Mouse (Mus musculus): Measurements from ENCODE around the gene Trmt5. TPM values are rescaled to one million over a fixed set of nuclear protein-coding genes. Genes with fewer than 3 reads are reported as not detected.

Trmt5 gene
- polyA plus RNA-seq, 1 experiment from 2014 or later, result 17.6 TPM

DNA sequence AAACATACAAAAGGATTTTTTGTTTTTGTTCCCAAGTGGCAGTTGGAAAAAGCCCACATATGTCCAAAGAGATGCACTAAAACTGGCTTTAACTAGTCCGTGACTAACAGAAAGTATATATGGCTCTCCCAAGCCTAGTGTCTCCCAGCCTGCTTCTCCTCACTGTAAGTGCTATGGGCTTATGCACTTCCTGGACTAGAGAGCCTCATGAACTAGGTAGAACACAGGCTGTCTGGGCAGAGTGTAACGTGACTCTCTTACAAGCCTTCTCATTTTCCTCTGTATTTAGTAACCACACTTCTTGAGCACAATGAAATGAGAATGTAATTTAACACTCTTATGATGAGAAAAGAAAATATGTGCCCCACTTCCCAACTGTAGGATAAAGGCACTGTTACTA lies 22.2 kb upstream of the Trmt5 start:
- 61% methylated on average over 2 of the region's 2 CpGs for WGBS
- Histone ChIP-seq H3K36me3 (no peaks in the 10 kb centered on the region), H3K4me3 (replicated peaks) (no peak overlapping the region), H3K4me1 (no peaks in the 10 kb centered on the region), H3K27me3 (replicated peaks) (no peaks in the 10 kb centered on the region), H3K4me2 (no peak overlapping the region), H3K9me3 (no peaks in the 10 kb centered on the region), H3K27ac (no peak overlapping the region), H3K9ac (no peak overlapping the region)
- no peak for ATAC-seq (ENCODE audit: insufficient read depth, low FRiP score, low read depth)

GRCm38 (mm10) chr12:73307750-73308149 lies 21.2 kb upstream of the Trmt5 start:
- Histone ChIP-seq H3K9ac (no peak overlapping the region), H3K27ac (no peak overlapping the region), H3K4me3 (replicated peaks) (no peak overlapping the region), H3K36me3 (no peaks in the 10 kb centered on the region), H3K4me2 (no peak overlapping the region), H3K9me3 (no peaks in the 10 kb centered on the region), H3K27me3 (replicated peaks) (no peaks in the 10 kb centered on the region), H3K4me1 (no peaks in the 10 kb centered on the region)
- WGBS, result 81% methylated on average over 4 of the region's 4 CpGs
- no peak for ATAC-seq (ENCODE audit: insufficient read depth, low FRiP score, low read depth)

DNA sequence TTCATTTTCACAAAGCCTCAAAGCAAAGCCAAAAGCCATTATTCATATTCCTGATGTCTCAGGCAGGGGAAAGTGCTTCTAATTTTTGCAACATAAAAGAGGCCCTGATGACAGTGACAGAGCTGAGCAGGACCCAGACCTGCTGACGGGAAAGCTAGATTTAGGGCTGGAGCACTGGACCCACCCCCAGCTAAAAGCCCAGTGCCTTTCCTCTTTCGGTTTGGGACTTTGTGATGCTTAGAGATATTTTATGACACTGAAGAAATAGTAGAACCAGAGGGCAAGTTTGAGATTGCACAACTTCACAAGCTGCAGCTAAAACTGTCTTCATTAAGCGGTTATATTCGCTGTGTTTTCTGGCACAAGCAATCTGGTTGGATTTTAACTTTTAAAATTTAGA lies 18.1 kb upstream of the Trmt5 start:
- no peak for ATAC-seq (ENCODE audit: insufficient read depth, low FRiP score, low read depth)
- Histone ChIP-seq H3K4me1 (no peaks in the 10 kb centered on the region), H3K27me3 (replicated peaks) (no peaks in the 10 kb centered on the region), H3K36me3 (no peaks in the 10 kb centered on the region), H3K4me2 (no peak overlapping the region), H3K9me3 (no peaks in the 10 kb centered on the region), H3K27ac (no peak overlapping the region), H3K9ac (no peak overlapping the region), H3K4me3 (replicated peaks) (no peak overlapping the region)
- WGBS, result 64% methylated on average over 4 of the region's 4 CpGs

DNA sequence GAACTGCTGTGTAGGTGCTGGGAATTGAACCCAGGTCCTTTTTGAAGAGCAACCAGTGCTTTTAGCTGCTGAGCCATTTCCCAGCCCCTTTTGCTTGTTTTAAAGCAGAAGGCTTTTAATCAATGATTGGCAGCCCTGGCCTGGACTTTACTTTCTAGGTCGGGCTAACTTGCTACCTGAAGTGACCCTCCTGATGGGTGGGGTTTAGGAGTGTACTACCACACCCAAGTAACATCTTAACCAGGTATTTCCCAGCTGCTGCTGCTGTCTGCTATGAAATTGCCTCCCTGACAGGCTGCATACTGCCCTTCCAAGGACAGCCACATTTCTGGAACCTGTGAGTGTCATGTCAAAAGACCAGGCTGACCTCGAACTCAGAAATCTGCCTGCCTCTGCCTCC lies 14.0 kb upstream of the Trmt5 start:
- Histone ChIP-seq H3K36me3 (no peaks in the 10 kb centered on the region), H3K4me3 (replicated peaks) (no peak overlapping the region), H3K4me1 (no peaks in the 10 kb centered on the region), H3K4me2 (no peak overlapping the region), H3K9me3 (no peaks in the 10 kb centered on the region), H3K9ac (no peak overlapping the region), H3K27me3 (replicated peaks) (no peaks in the 10 kb centered on the region), H3K27ac (no peak overlapping the region)
- WGBS, result 82% methylated on average over 2 of the region's 2 CpGs
- no peak for ATAC-seq (ENCODE audit: insufficient read depth, low FRiP score, low read depth)

- 90% methylated on average over 5 of the region's 5 CpGs for WGBS
- Histone ChIP-seq H3K36me3 (no peaks in the 10 kb centered on the region), H3K9me3 (no peaks in the 10 kb centered on the region), H3K9ac (no peak overlapping the region), H3K4me2 (no peak overlapping the region), H3K27me3 (replicated peaks) (no peaks in the 10 kb centered on the region), H3K4me1 (no peaks in the 10 kb centered on the region), H3K4me3 (replicated peaks) (no peak overlapping the region), H3K27ac (no peak overlapping the region)
- no peak for ATAC-seq (ENCODE audit: insufficient read depth, low FRiP score, low read depth)
Measured at GRCm38 (mm10) chr12:73298621-73299020, 12.1 kb upstream of the Trmt5 start.

GRCm38 (mm10) chr12:73295505-73296140 lies 9.1 kb upstream of the Trmt5 start:
- no peak overlapping the region for H3K4me3 ChIP-seq (replicated peaks)
- no peaks in the 10 kb centered on the region for H3K9me3 ChIP-seq
- 62% methylated on average over 11 of the region's 11 CpGs for WGBS
- H3K36me3 ChIP-seq, result no peaks in the 10 kb centered on the region
- no peak for ATAC-seq (ENCODE audit: insufficient read depth, low FRiP score, low read depth)
- H3K4me1 ChIP-seq, result no peaks in the 10 kb centered on the region
- H3K4me2 ChIP-seq, result no peak overlapping the region
- H3K27ac ChIP-seq, result no peak overlapping the region
- H3K9ac ChIP-seq, result no peak overlapping the region
- H3K27me3 ChIP-seq (replicated peaks), result no peaks in the 10 kb centered on the region

- Histone ChIP-seq H3K27ac (no peak overlapping the region), H3K4me3 (replicated peaks) (no peak overlapping the region), H3K4me1 (no peaks in the 10 kb centered on the region), H3K27me3 (replicated peaks) (no peaks in the 10 kb centered on the region), H3K9ac (no peak overlapping the region), H3K9me3 (no peaks in the 10 kb centered on the region), H3K4me2 (no peak overlapping the region), H3K36me3 (no peaks in the 10 kb centered on the region)
- ATAC-seq (ENCODE audit: insufficient read depth, low FRiP score, low read depth), result no peak
Measured at GRCm38 (mm10) chr12:73294884-73295283, 8.4 kb upstream of the Trmt5 start.

- 92% methylated on average over 3 of the region's 3 CpGs for WGBS
- Histone ChIP-seq H3K27ac (no peak overlapping the region), H3K4me2 (no peak overlapping the region), H3K9ac (no peak overlapping the region), H3K4me1 (peaks cover 5% of the 10 kb centered on the region), H3K36me3 (no peaks in the 10 kb centered on the region), H3K9me3 (no peaks in the 10 kb centered on the region), H3K27me3 (replicated peaks) (no peaks in the 10 kb centered on the region), H3K4me3 (replicated peaks) (no peak overlapping the region)
- ATAC-seq (ENCODE audit: insufficient read depth, low FRiP score, low read depth), result no peak
Measured at GRCm38 (mm10) chr12:73288626-73289025, 2.1 kb upstream of the Trmt5 start.

DNA sequence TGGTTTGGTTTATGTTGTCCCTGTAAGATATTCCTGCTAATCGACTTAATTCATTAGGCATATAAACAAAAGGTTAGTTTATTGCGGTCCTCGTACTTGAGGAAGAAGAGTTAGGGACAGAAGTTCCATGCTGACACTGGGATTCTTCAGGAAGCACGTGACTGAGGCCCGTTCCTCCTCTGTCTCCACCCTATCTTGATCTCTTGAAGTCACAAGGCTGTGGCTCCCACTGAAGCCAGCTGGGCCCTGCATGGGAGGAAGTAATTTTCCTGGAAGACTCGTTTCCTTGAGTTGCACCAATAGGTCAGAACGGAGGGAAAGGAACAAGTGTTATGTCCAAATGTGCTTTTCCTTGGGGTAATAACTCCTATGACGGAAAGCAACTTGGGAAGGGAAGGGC lies 1.1 kb upstream of the Trmt5 start:
- peak overlapping the region; percentile 70 for H3K4me3 ChIP-seq (replicated peaks)
- H3K27me3 ChIP-seq (replicated peaks), result no peaks in the 10 kb centered on the region
- no peak overlapping the region for H3K27ac ChIP-seq
- peaks cover 5% of the 10 kb centered on the region for H3K4me1 ChIP-seq
- H3K9me3 ChIP-seq, result no peaks in the 10 kb centered on the region
- WGBS, result 68% methylated on average over 8 of the region's 8 CpGs
- H3K9ac ChIP-seq, result no peak overlapping the region
- no peak for ATAC-seq (ENCODE audit: insufficient read depth, low FRiP score, low read depth)
- H3K4me2 ChIP-seq, result peak overlapping the region; percentile 75
- no peaks in the 10 kb centered on the region for H3K36me3 ChIP-seq

GRCm38 (mm10) chr12:73274921-73275320 lies 11.6 kb downstream of the Trmt5 start:
- Histone ChIP-seq H3K27me3 (replicated peaks) (no peaks in the 10 kb centered on the region), H3K4me1 (no peaks in the 10 kb centered on the region), H3K36me3 (peaks cover 11% of the 10 kb centered on the region), H3K4me2 (no peak overlapping the region), H3K4me3 (replicated peaks) (no peak overlapping the region), H3K27ac (no peak overlapping the region), H3K9me3 (no peaks in the 10 kb centered on the region), H3K9ac (no peak overlapping the region)
- 88% methylated on average over 3 of the region's 3 CpGs for WGBS
- no peak for ATAC-seq (ENCODE audit: insufficient read depth, low FRiP score, low read depth)

DNA sequence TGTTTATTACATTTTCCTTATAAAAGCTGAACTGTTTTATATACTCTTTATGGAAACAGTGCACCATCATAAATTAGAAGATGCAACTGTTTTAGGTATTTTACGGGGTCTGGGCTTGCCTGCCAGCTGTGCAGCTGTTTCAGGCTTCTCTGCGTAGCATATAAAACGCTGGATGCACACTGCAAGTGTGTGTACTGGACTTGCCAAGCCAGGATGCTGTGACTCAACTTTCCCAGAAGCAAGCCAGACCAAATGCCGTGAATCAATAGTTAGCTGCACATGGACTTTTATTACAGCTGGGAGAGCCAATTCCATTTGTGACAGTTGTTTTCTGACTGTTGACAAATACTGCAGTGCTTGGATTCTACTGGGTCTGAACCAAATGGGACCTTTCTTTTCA lies 16.6 kb downstream of the Trmt5 start:
- no peaks in the 10 kb centered on the region for H3K27me3 ChIP-seq (replicated peaks)
- no peaks in the 10 kb centered on the region for H3K9me3 ChIP-seq
- H3K4me3 ChIP-seq (replicated peaks), result no peak overlapping the region
- H3K36me3 ChIP-seq, result no peaks in the 10 kb centered on the region
- H3K9ac ChIP-seq, result no peak overlapping the region
- no peak for ATAC-seq (ENCODE audit: insufficient read depth, low FRiP score, low read depth)
- H3K4me2 ChIP-seq, result no peak overlapping the region
- WGBS, result 62% methylated on average over 4 of the region's 4 CpGs
- H3K27ac ChIP-seq, result no peak overlapping the region
- no peaks in the 10 kb centered on the region for H3K4me1 ChIP-seq

DNA sequence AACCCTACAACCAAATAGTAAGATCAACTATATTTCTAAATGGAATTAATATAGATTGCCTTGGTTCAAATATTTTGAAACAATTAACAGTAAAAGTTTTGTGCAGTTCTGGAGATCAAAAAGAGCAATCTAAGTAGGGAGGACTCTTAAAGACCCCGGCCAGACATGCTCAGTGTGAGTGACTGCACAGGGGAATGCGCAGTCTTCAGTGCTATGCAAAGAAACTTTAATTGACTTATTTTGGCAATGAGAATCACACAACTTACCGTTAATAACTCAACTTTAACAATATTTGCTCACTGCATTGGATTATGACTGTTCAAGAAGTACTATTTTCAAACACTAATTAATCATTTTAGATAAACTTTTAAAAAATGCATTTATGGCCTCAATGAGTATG lies 17.0 kb downstream of the Trmt5 start:
- H3K9ac ChIP-seq, result no peak overlapping the region
- WGBS, result 67% methylated on average over 3 of the region's 3 CpGs
- H3K4me1 ChIP-seq, result no peaks in the 10 kb centered on the region
- no peaks in the 10 kb centered on the region for H3K27me3 ChIP-seq (replicated peaks)
- no peak overlapping the region for H3K27ac ChIP-seq
- H3K4me3 ChIP-seq (replicated peaks), result no peak overlapping the region
- ATAC-seq (ENCODE audit: insufficient read depth, low FRiP score, low read depth), result no peak
- H3K4me2 ChIP-seq, result no peak overlapping the region
- H3K9me3 ChIP-seq, result no peaks in the 10 kb centered on the region
- H3K36me3 ChIP-seq, result no peaks in the 10 kb centered on the region

DNA sequence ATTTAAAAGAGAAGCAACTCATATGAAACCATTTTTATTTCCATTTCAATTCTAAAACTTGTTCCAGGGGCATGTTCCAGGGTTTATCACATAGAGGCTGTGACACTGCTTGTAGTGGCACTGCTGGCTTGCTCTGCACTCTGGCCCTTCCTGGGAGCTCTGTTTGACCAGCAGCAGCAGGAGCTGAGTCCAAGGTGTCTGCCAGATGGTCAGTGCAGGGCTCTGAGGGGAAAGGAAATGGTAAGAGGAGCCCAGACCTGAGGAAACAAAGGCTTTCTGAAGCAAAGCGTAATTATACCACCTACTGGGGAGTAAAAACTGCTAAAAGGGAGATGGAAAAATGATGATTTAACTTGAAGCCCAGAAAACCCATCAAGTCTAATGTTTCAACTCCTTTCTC lies 18.0 kb downstream of the Trmt5 start:
- no peak for ATAC-seq (ENCODE audit: insufficient read depth, low FRiP score, low read depth)
- no peaks in the 10 kb centered on the region for H3K4me1 ChIP-seq
- no peak overlapping the region for H3K4me2 ChIP-seq
- no peak overlapping the region for H3K4me3 ChIP-seq (replicated peaks)
- H3K36me3 ChIP-seq, result no peaks in the 10 kb centered on the region
- H3K27me3 ChIP-seq (replicated peaks), result no peaks in the 10 kb centered on the region
- no peaks in the 10 kb centered on the region for H3K9me3 ChIP-seq
- 93% methylated on average over 1 of the region's 1 CpGs for WGBS
- H3K27ac ChIP-seq, result no peak overlapping the region
- no peak overlapping the region for H3K9ac ChIP-seq
